Mouse (Mus musculus) embryonic facial prominence, embryonic 15.5 days (tissue): ENCODE results near the gene 1700013G24Rik. TPM values are rescaled to one million over a fixed set of nuclear protein-coding genes. Genes with fewer than 3 reads are reported as not detected.

Experiments used
- ATAC-seq: fragments of 200-750 bp; cut with Nextera tagmentation; 2 replicates; pipeline ENCODE4 v1.8.0; 2017; ENCODE audit warnings: low read depth, moderate TSS enrichment; ENCODE audit not compliant: insufficient number of reproducible peaks, low FRiP score, low TSS enrichment
- H3K27ac ChIP-seq: fragments of 300-500 bp; sonication (generic); replicated peaks from 2 replicates; pipeline ENCODE4 v1.5.1; 2015; ENCODE audit warnings: mild to moderate bottlenecking, inconsistent platforms
- H3K27me3 ChIP-seq: fragments of 300-500 bp; sonication (generic); 2 replicates; pipeline ENCODE4 v1.6.1; 2015; ENCODE audit warnings: inconsistent platforms
- H3K36me3 ChIP-seq: fragments of 300-500 bp; sonication (generic); 2 replicates; pipeline ENCODE4 v1.6.1; 2015; ENCODE audit warnings: mild to moderate bottlenecking, inconsistent platforms
- H3K4me1 ChIP-seq: fragments of 300-500 bp; sonication (generic); 2 replicates; pipeline ENCODE4 v1.6.1; 2015; ENCODE audit warnings: inconsistent platforms
- H3K4me2 ChIP-seq: fragments of 300-500 bp; sonication (generic); replicated peaks from 2 replicates; pipeline ENCODE4 v1.6.1; 2015; ENCODE audit warnings: mild to moderate bottlenecking, inconsistent platforms
- H3K4me3 ChIP-seq: fragments of 300-500 bp; sonication (generic); replicated peaks from 2 replicates; pipeline ENCODE4 v1.5.1; 2015; ENCODE audit warnings: mild to moderate bottlenecking, inconsistent platforms
- H3K9ac ChIP-seq: fragments of 300-500 bp; sonication (generic); 2 replicates; pipeline ENCODE4 v1.6.1; 2015; ENCODE audit warnings: inconsistent platforms
- H3K9me3 ChIP-seq: fragments of 300-500 bp; sonication (generic); replicated peaks from 2 replicates; pipeline ENCODE4 v1.6.1; 2016; ENCODE audit warnings: inconsistent platforms
- WGBS: fragments of 180-500 bp; shearing (Covaris S2); methylation state at CpG from one replicate; pipeline ENCODE4 v1.1.7; 2015; 5-methylcytosine and 5-hydroxymethylcytosine counted together
- polyA plus RNA-seq: library from polyadenylated mRNA; unstranded; fragments of >200 nt; fragmentation: Nextera tagmentation; extraction: Ambion mirVana; gene quantifications from 2 replicates; pipeline ENCODE4 v1.2.1, GENCODE M21; 2015

Gene 1700013G24Rik
- polyA plus RNA-seq, 1 experiment from 2014 or later = not detected

GRCm38 (mm10) chr4:137441332-137441731, 11.8 kb upstream of the 1700013G24Rik start:
- H3K4me2 ChIP-seq = no peak overlapping the region
- H3K27ac ChIP-seq = no peak overlapping the region
- ATAC-seq = no peak
- no peaks in the 10 kb centered on the region for H3K36me3 ChIP-seq
- H3K9me3 ChIP-seq = no peaks in the 10 kb centered on the region
- 90% methylated on average over 4 of the region's 4 CpGs for WGBS
- no peaks in the 10 kb centered on the region for H3K27me3 ChIP-seq
- no peak overlapping the region for H3K4me3 ChIP-seq
- no peak overlapping the region for H3K9ac ChIP-seq
- H3K4me1 ChIP-seq = peaks cover 3% of the 10 kb centered on the region

GRCm38 (mm10) chr4:137443625-137444024, 9.5 kb upstream of the 1700013G24Rik start:
- no peak overlapping the region for H3K9ac ChIP-seq
- 0 out of 2 replicates have a peak overlapping the region, but pooled peaks have one; percentile 21 for H3K4me2 ChIP-seq
- no peak overlapping the region for H3K27ac ChIP-seq
- ATAC-seq = no peak
- 19% methylated on average over 5 of the region's 5 CpGs for WGBS
- H3K36me3 ChIP-seq = no peaks in the 10 kb centered on the region
- H3K4me1 ChIP-seq = peaks cover 16% of the 10 kb centered on the region
- no peaks in the 10 kb centered on the region for H3K27me3 ChIP-seq
- H3K9me3 ChIP-seq = no peaks in the 10 kb centered on the region
- no peak overlapping the region for H3K4me3 ChIP-seq

- WGBS = 87% methylated on average over 4 of the region's 4 CpGs
- Histone ChIP-seq H3K9me3 (no peaks in the 10 kb centered on the region), H3K27me3 (no peaks in the 10 kb centered on the region), H3K4me2 (no peak overlapping the region), H3K4me3 (no peak overlapping the region), H3K4me1 (peaks cover 27% of the 10 kb centered on the region), H3K27ac (no peak overlapping the region), H3K36me3 (no peaks in the 10 kb centered on the region), H3K9ac (no peak overlapping the region)
- no peak for ATAC-seq
Observed at GRCm38 (mm10) chr4:137445881-137446280, 7.2 kb upstream of the 1700013G24Rik start.

GRCm38 (mm10) chr4:137447363-137448196, 5.5 kb upstream of the 1700013G24Rik start:
- H3K4me3 ChIP-seq = no peak overlapping the region
- no peaks in the 10 kb centered on the region for H3K36me3 ChIP-seq
- peaks cover 27% of the 10 kb centered on the region for H3K4me1 ChIP-seq
- peak overlapping the region; percentile 68 for H3K27ac ChIP-seq
- no peaks in the 10 kb centered on the region for H3K9me3 ChIP-seq
- WGBS = 36% methylated on average over 7 of the region's 7 CpGs
- no peaks in the 10 kb centered on the region for H3K27me3 ChIP-seq
- no peak for ATAC-seq
- H3K4me2 ChIP-seq = peak overlapping the region; percentile 16
- H3K9ac ChIP-seq = no peak overlapping the region

GRCm38 (mm10) chr4:137448197-137448596, 4.9 kb upstream of the 1700013G24Rik start:
- Histone ChIP-seq H3K27me3 (no peaks in the 10 kb centered on the region), H3K27ac (peak overlapping the region; percentile 68), H3K9ac (no peak overlapping the region), H3K9me3 (no peaks in the 10 kb centered on the region), H3K4me2 (peak overlapping the region; percentile 16), H3K4me3 (no peak overlapping the region), H3K36me3 (no peaks in the 10 kb centered on the region), H3K4me1 (peaks cover 27% of the 10 kb centered on the region)
- ATAC-seq = peak; percentile 61
- 5% methylated on average over 6 of the region's 6 CpGs for WGBS

GRCm38 (mm10) chr4:137448641-137449040, 4.4 kb upstream of the 1700013G24Rik start:
- 23% methylated on average over 2 of the region's 2 CpGs for WGBS
- H3K27ac ChIP-seq = peak overlapping the region; percentile 68
- H3K4me1 ChIP-seq = peaks cover 27% of the 10 kb centered on the region
- peak overlapping the region; percentile 16 for H3K4me2 ChIP-seq
- ATAC-seq = peak; percentile 51; the same call in 1 of the 2 replicates
- no peak overlapping the region for H3K4me3 ChIP-seq
- H3K27me3 ChIP-seq = no peaks in the 10 kb centered on the region
- no peaks in the 10 kb centered on the region for H3K9me3 ChIP-seq
- H3K36me3 ChIP-seq = no peaks in the 10 kb centered on the region
- no peak overlapping the region for H3K9ac ChIP-seq

GRCm38 (mm10) chr4:137449132-137449531, 4.0 kb upstream of the 1700013G24Rik start:
- H3K9me3 ChIP-seq = no peaks in the 10 kb centered on the region
- no peaks in the 10 kb centered on the region for H3K36me3 ChIP-seq
- H3K4me1 ChIP-seq = peaks cover 23% of the 10 kb centered on the region
- no peak overlapping the region for H3K4me2 ChIP-seq
- WGBS = 70% methylated on average over 2 of the region's 2 CpGs
- H3K4me3 ChIP-seq = no peak overlapping the region
- no peaks in the 10 kb centered on the region for H3K27me3 ChIP-seq
- H3K27ac ChIP-seq = peak overlapping the region; percentile 68
- H3K9ac ChIP-seq = no peak overlapping the region
- peak; percentile 18; the same call in 1 of the 2 replicates for ATAC-seq

- H3K9ac ChIP-seq = no peak overlapping the region
- H3K27me3 ChIP-seq = no peaks in the 10 kb centered on the region
- no peaks in the 10 kb centered on the region for H3K36me3 ChIP-seq
- no peak overlapping the region for H3K4me2 ChIP-seq
- H3K9me3 ChIP-seq = no peaks in the 10 kb centered on the region
- WGBS = 78% methylated on average over 10 of the region's 10 CpGs
- no peak overlapping the region for H3K4me3 ChIP-seq
- H3K27ac ChIP-seq = 0 out of 2 replicates have a peak overlapping the region, but pooled peaks have one; percentile 68
- H3K4me1 ChIP-seq = peaks cover 23% of the 10 kb centered on the region
- no peak for ATAC-seq
Observed at GRCm38 (mm10) chr4:137449715-137450114, 3.4 kb upstream of the 1700013G24Rik start.

- ATAC-seq = no peak
- H3K27ac ChIP-seq = no peak overlapping the region
- no peak overlapping the region for H3K4me3 ChIP-seq
- H3K27me3 ChIP-seq = no peaks in the 10 kb centered on the region
- peaks cover 23% of the 10 kb centered on the region for H3K4me1 ChIP-seq
- no peak overlapping the region for H3K9ac ChIP-seq
- H3K4me2 ChIP-seq = no peak overlapping the region
- WGBS = 91% methylated on average over 6 of the region's 6 CpGs
- no peaks in the 10 kb centered on the region for H3K36me3 ChIP-seq
- no peaks in the 10 kb centered on the region for H3K9me3 ChIP-seq
Observed at GRCm38 (mm10) chr4:137452190-137452589, 894 bp upstream of the 1700013G24Rik start.

GRCm38 (mm10) chr4:137454582-137454981, 1.5 kb downstream of the 1700013G24Rik start:
- ATAC-seq = no peak
- Histone ChIP-seq H3K4me1 (0 out of 2 replicates have a peak, but pooled peaks cover 8% of the 10 kb centered on the region), H3K4me3 (no peak overlapping the region), H3K9me3 (no peaks in the 10 kb centered on the region), H3K4me2 (no peak overlapping the region), H3K9ac (no peak overlapping the region), H3K27me3 (no peaks in the 10 kb centered on the region), H3K27ac (no peak overlapping the region), H3K36me3 (no peaks in the 10 kb centered on the region)
- 89% methylated on average over 14 of the region's 14 CpGs for WGBS

- Histone ChIP-seq H3K27me3 (no peaks in the 10 kb centered on the region), H3K36me3 (no peaks in the 10 kb centered on the region), H3K9ac (no peak overlapping the region), H3K4me1 (peaks cover 9% of the 10 kb centered on the region; the same call in 1 of the 2 replicates), H3K4me3 (no peak overlapping the region), H3K9me3 (no peaks in the 10 kb centered on the region), H3K27ac (no peak overlapping the region), H3K4me2 (no peak overlapping the region)
- WGBS = 82% methylated on average over 12 of the region's 12 CpGs
- no peak for ATAC-seq
Observed at GRCm38 (mm10) chr4:137456581-137456980, 3.5 kb downstream of the 1700013G24Rik start.
